Mouse (Mus musculus) olfactory bulb, adult 2 months (tissue): ENCODE results near the gene Hdhd5. TPM values are rescaled to one million over a fixed set of nuclear protein-coding genes. Genes with fewer than 3 reads are reported as not detected.

Source experiments
- H3K27ac ChIP-seq: fragments of 200-500 bp; 2 replicates; pipeline ENCODE4 v1.5.1; 2012; ENCODE audit warnings: low read depth, low read length; ENCODE audit not compliant: insufficient read depth
- H3K4me1 ChIP-seq: fragments of 200-500 bp; 2 replicates; pipeline ENCODE4 v1.6.1; 2012; ENCODE audit warnings: low read length; ENCODE audit not compliant: control insufficient read depth, insufficient read depth
- H3K4me3 ChIP-seq: fragments of 200-500 bp; 2 replicates; pipeline ENCODE4 v1.5.1; 2012; ENCODE audit warnings: mild to moderate bottlenecking, low read depth, low read length, moderate library complexity; ENCODE audit not compliant: insufficient read depth
- CTCF ChIP-seq: fragments of 200-500 bp; IDR thresholded peaks from 2 replicates; pipeline ENCODE4 v1.5.1; 2012; ENCODE audit warnings: low read depth, mild to moderate bottlenecking, low read length, moderate library complexity; ENCODE audit not compliant: insufficient read depth
- POLR2A ChIP-seq: fragments of 200-500 bp; IDR thresholded peaks from 2 replicates; pipeline ENCODE4 v1.6.1; 2012; ENCODE audit warnings: mild to moderate bottlenecking, low read depth, low read length, moderate library complexity; ENCODE audit not compliant: insufficient read depth
- WGBS: fragments of 180-500 bp; shearing (Covaris S2); methylation state at CpG from one replicate; pipeline ENCODE4 v1.1.7; 2018; 5-methylcytosine and 5-hydroxymethylcytosine counted together
- polyA plus RNA-seq: library from polyadenylated mRNA; stranded (reverse); fragments of >200 nt; gene quantifications from 2 replicates; pipeline ENCODE4 v1.2.4, GENCODE M21; 2012; ENCODE audit warnings: low replicate concordance; ENCODE audit not compliant: missing spikeins, insufficient read depth, insufficient read length

The Hdhd5 gene
- not detected in 2 replicates for polyA plus RNA-seq

DNA sequence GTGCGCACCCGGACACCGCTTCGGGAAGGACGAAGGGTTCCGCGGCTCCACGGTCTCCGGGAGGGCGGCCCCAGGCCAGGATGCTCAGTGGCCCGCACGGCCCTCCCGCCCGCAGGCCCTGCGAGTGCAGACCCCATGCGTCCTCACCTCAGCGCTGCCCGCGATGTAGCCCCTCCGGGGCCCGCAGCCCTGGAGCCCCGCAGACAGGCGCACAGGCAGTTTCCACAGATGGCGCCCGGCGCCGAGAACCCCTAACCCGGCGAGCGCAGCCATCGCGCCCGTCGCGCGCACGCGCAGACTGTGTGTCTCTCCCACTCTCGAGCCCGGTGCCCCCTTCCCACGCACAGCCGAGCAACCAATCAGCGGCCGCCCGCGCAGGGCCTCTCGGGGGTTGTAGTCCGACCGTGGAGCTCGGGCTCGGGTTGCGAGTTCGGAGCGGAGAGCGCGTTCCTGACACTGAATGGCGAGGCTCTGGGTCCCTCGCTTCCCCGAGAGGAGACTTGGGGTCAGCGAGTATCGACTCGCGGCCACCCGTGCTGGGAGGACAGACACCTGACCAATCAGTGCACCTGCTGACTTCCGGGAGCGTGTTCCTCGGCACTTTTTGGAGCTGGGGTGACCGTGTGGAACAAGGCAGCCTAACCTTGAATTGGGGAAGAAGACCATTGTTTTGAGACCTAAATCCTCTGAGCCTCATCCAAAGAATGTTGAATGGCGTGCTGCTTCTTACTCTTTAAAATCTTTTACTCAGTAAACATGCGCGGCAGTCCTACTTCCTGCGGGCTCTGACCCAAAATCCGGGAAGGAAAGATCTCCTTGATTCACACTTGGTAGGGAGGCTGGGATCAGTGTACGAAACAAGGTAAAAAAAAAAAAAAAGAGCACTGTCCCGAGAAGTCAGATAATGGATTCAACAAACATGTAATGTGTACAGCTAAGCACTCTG, at the start of gene Hdhd5:
TSS of gene Hdhd5 (minus strand) at position 300 of the 946 bp plus-strand sequence.
- WGBS: under 1% methylated on average over 75 of the region's 75 CpGs

DNA sequence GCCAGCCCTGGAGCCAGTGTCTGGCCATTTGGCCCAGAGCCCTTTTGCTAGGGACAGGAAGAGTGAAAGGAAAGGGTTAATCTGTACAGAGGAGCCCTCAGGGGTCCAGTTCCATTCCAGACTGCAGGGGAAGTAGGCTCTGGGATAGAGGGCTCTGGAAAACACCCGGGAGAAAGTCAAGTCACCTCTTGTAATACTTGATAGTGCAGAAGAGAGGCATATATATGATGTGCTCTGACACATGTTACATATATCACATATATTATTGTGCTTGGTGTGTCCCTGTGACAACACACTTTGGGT, 49.5 kb upstream of the Hdhd5 start:
- peak overlapping the region; percentile 45; the same call in 1 of the 2 replicates for H3K4me3 ChIP-seq
- TF ChIP-seq CTCF: no peak
- peaks cover 16% of the 10 kb centered on the region for H3K4me1 ChIP-seq
- H3K27ac ChIP-seq: no peak overlapping the region
- 6% methylated on average over 1 of the region's 1 CpGs for WGBS

More for the DNA sequence above, at the start of gene Hdhd5:
- Histone ChIP-seq H3K27ac (peak within 1 kb of the TSS; percentile 70), H3K4me3 (peak within 1 kb of the TSS; percentile 92), H3K4me1 (peaks cover 11% of the 10 kb centered on the region)
- TF ChIP-seq CTCF (0 out of 2 replicates have a peak, but pooled peaks have one; percentile 24), POLR2A (peak; percentile 98)

DNA sequence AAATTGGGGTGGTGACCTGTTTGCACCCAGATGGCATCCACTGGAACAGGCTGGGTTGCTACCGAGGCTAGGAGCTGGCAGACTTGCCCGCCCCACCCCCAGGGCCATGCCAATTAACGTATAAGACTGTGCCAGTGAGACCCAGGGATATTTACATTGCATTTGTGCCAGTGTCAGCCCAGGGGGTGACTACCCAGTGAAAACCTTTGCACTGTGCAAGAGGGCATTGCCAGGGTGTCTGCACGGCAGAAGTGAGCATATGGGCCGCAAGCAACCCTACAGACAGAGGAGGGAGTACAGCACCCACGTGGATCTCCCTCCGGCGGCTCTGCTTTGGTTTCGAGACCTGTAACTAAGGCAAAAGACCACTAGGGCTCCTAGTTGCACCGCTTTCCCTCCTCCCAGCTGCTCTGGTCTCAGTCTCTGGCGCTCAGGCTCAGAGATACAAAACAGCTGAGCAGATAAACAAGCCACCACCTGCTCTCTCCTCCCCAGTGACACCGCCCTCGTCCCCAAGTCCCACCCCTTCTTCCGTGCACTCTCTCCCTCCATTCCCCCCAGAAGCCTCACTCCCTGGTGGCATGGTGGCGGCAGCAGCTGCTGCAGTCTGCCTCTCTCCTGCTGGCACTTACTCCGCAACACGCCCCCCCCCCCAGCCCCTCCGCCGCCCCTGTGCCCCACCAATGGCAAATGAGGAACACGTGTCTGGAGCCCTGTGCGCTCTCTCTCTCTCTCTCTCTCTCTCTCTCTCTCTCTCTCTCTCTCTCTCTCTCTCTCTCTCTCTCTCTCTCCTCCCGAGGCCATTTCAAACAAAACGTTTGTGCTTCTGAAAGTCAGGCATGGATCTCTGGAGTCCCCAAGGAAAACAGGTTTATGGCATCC, 49.0 kb upstream of the Hdhd5 start:
- under 1% methylated on average over 22 of the region's 23 CpGs for WGBS
- TF ChIP-seq CTCF (peak; percentile 8; the same call in 1 of the 2 replicates), POLR2A (no peak)

GRCm38 (mm10) chr6:120579110-120579830, 48.2 kb upstream of the Hdhd5 start:
- no peak for TF ChIP-seq POLR2A
- TF ChIP-seq CTCF: no peak
- Histone ChIP-seq H3K4me3 (peak overlapping the region; percentile 45), H3K27ac (0 out of 2 replicates have a peak overlapping the region, but pooled peaks have one; percentile 0), H3K4me1 (peaks cover 16% of the 10 kb centered on the region)
- WGBS: 14% methylated on average over 21 of the region's 21 CpGs

More for the DNA sequence above, 49.0 kb upstream of the Hdhd5 start:
- Histone ChIP-seq H3K27ac (0 out of 2 replicates have a peak overlapping the region, but pooled peaks have one; percentile 0), H3K4me3 (peak overlapping the region; percentile 45), H3K4me1 (peaks cover 16% of the 10 kb centered on the region)

DNA sequence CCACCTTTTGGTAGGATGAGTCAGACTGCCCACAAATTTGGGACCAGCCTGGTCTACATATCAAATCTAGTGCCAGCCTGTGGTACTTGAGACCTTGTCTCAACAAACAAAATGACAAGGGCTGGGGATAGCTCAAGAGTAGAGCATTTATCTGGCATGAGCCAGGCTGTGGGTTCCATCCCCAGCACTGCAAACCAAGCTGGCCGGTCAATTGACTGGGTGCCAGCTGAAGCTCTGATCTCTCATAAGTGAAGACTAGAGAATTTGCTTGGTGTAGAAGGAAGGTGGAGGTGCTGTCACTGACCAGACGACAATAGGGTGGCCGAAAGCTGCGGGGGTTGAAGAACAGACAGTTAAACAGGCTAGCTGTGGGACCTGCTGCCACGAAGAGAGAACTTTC, 47.4 kb upstream of the Hdhd5 start:
- Histone ChIP-seq H3K4me3 (no peak overlapping the region), H3K27ac (no peak overlapping the region), H3K4me1 (peaks cover 16% of the 10 kb centered on the region)
- WGBS: 65% methylated on average over 5 of the region's 5 CpGs
- TF ChIP-seq POLR2A: no peak
- TF ChIP-seq CTCF: no peak

- Histone ChIP-seq H3K4me3 (no peak overlapping the region), H3K4me1 (0 out of 2 replicates have a peak, but pooled peaks cover 4% of the 10 kb centered on the region), H3K27ac (no peak overlapping the region)
- 82% methylated on average over 1 of the region's 1 CpGs for WGBS
- TF ChIP-seq CTCF (no peak), POLR2A (no peak)
Observed at GRCm38 (mm10) chr6:120572372-120572771, 41.3 kb upstream of the Hdhd5 start.

DNA sequence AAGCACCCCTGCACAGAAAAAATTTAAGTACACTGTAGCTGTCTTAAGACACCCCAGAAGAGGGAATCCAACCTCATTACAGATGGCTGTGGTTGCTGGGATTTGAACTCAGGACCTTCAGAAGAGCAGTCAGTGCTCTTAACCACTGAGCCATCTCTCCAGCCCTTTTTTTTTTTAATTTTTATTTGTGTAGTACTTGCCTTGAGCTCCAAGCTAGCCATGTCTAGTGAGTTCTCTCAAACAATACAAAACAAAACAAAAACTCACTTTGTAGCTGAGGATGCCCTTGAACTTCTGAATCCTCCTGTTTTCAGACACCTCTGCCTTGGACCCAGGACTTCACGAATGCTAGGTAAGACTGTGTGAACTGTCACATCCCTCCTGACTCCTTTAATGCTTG, 37.1 kb upstream of the Hdhd5 start:
- TF ChIP-seq CTCF (no peak), POLR2A (no peak)
- WGBS: 81% methylated on average over 1 of the region's 1 CpGs
- Histone ChIP-seq H3K4me3 (no peak overlapping the region), H3K4me1 (0 out of 2 replicates have a peak, but pooled peaks cover 5% of the 10 kb centered on the region), H3K27ac (no peak overlapping the region)
